Mouse (Mus musculus): ENCODE measurements at regions not wholly inside any gene's neighbourhood (a gene's known extent, or its start where the extent isn't known, plus 50 kb on each side); places are given as distances from the start of the nearest gene placed in this dataset.

DNA sequence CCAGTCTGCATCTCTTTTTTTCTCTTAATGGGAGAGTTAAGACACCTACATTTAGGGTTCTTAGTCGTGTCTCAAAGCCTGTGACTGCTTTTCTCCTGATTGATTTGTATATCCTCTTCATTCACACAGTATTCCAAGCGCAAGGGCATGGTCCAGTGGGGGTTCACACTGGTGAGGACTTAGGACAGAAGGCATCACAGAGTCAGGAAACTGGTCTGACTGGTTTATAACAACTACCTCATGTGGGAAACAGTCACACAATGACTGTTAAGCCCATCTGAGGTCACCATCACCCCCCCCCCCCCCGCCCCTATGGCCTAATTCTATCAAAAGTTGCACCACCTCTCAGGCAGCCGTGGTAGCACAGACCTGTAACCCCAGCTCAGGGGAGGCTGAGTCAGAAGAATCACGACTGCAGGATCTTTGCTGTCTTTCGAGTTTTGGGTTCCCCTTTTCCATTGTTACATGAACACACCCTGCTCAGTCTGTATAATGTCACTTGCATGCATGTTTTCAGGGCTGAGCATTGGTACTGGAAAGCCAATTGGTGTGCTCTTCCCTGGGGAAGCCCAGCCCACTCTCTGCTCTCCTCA, 155.2 kb downstream of the Zfp706 start:
- no peak for DNase-seq

DNA sequence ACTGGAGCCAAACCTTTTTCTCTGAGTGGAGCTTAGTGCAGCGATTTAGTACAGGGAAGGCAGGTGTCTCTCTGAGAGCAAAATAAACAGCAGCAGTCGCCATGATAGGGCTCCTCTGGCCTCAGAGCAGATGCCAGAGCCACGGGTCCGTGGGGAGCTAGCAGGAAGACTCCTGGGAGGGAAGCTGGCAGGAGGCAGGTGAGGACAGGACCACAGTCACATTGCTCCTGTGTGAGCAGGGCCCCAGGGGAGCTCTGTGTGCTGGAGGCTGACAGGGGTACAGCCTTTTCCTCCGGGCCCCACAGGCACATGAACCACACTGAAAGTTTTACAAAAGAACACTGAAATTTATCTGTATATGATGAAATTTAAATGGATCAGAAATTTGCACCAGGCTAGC, 159.3 kb downstream of the Zfp706 start:
- DNase-seq = no peak

DNA sequence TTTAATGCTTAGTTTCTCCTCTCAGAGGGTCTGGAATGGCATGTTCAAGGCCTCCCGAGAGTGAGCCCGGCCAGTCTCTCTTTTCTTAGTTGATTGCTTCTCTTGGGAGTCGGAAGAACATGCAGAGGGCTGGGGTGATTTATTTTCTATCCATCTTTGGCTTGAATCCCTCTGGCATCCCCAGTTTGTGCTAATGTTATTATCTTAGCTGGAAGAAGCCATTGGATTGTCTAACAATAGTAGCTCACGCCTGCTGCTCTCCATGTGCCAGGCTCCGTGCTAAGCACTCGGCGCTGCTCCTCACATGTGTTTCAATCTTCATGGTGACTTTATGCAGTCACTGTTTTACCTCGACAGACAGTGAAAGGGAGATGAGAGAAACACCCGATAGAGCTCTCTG, 160.8 kb downstream of the Zfp706 start:
- no peak for DNase-seq
